Mouse (Mus musculus) kidney, postnatal 0 days (tissue): Measurements from ENCODE around the gene Ccar1. TPM values are rescaled to one million over a fixed set of nuclear protein-coding genes. Genes with fewer than 3 reads are reported as not detected.
"Not testable (repeated sequence)": the region's sequence is repeated elsewhere in the genome, so short reads cannot be mapped to it uniquely, and the experiment has no call there.

Source experiments
- ATAC-seq: fragments of 200-750 bp; cut with Nextera tagmentation; replicated peaks from 2 replicates; pipeline ENCODE4 v1.8.0; 2017; ENCODE audit warnings: low read depth, moderate number of reproducible peaks, moderate TSS enrichment, moderate library complexity; ENCODE audit not compliant: low FRiP score
- DNase-seq: peaks from one replicate; pipeline ENCODE4 v3.0.0-alpha.2; 2016; ENCODE audit warnings: low spot score
- H3K27ac ChIP-seq: fragments of 300-500 bp; sonication (generic); 2 replicates; pipeline ENCODE4 v1.5.1; 2014; ENCODE audit warnings: mild to moderate bottlenecking
- H3K27me3 ChIP-seq: fragments of 300-500 bp; sonication (generic); 2 replicates; pipeline ENCODE4 v1.6.1; 2014; ENCODE audit warnings: low read length, mixed read lengths; ENCODE audit not compliant: insufficient read depth
- H3K36me3 ChIP-seq: fragments of 300-500 bp; sonication (generic); 2 replicates; pipeline ENCODE4 v1.6.1; 2014; ENCODE audit warnings: low read length, mixed read lengths; ENCODE audit not compliant: insufficient read depth
- H3K4me1 ChIP-seq: fragments of 300-500 bp; sonication (generic); replicated peaks from 2 replicates; pipeline ENCODE4 v1.6.1; 2014; ENCODE audit warnings: antibody characterized with exemption, low read length, mixed read lengths; ENCODE audit not compliant: insufficient read depth
- H3K4me2 ChIP-seq: fragments of 300-500 bp; sonication (generic); 2 replicates; pipeline ENCODE4 v1.6.1; 2014; ENCODE audit warnings: mild to moderate bottlenecking, low read length, moderate library complexity, mixed read lengths
- H3K4me3 ChIP-seq: fragments of 300-500 bp; sonication (generic); replicated peaks from 2 replicates; pipeline ENCODE4 v1.5.1; 2014; ENCODE audit warnings: low read depth, low read length
- H3K9ac ChIP-seq: fragments of 300-500 bp; sonication (generic); 2 replicates; pipeline ENCODE4 v1.6.1; 2014; ENCODE audit warnings: low read depth, low read length
- H3K9me3 ChIP-seq: fragments of 300-500 bp; sonication (generic); replicated peaks from 2 replicates; pipeline ENCODE4 v1.6.1; 2016; ENCODE audit warnings: low read length, inconsistent platforms, mixed read lengths
- CTCF ChIP-seq: IDR thresholded peaks from 2 replicates; pipeline ENCODE4 v1.5.1; 2016; ENCODE audit warnings: antibody characterized with exemption, low read depth, mild to moderate bottlenecking, moderate library complexity
- WGBS: fragments of 180-500 bp; shearing (Covaris S2); extraction: QIAGEN DNeasy Blood & Tissue Kit; methylation state at CpG from one replicate; pipeline ENCODE4 v1.1.7; 2014; 5-methylcytosine and 5-hydroxymethylcytosine counted together
- polyA plus RNA-seq: library from polyadenylated mRNA; unstranded; fragments of >200 nt; fragmentation: Nextera tagmentation; extraction: Ambion mirVana; gene quantifications from 2 replicates; pipeline ENCODE4 v1.2.1, GENCODE M21; 2015

Gene Ccar1
- polyA plus RNA-seq, 1 experiment from 2014 or later, result 84.2 TPM

DNA sequence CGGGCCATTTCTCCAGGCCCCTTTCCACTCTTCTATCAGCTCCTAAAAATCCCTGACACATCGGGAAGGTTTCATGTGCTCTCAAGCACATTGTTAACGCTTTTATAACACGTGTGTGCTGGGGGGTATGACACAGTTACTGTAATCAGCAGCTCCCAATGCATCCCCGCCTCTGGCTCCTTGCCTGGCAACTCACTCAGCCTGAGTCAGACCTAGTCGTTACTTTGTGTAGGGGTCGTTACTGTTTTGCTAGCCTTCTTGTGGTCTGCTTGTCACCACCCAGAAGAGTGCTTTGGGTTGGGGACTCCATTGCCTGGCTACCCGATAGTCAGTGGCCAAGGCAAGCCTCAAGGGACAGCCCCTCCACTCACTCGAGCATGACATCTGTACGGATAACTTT, 61.3 kb downstream of the Ccar1 start:
- Histone ChIP-seq H3K27ac (no peak overlapping the region), H3K36me3 (no peaks in the 10 kb centered on the region), H3K9ac (no peak overlapping the region), H3K4me3 (no peak overlapping the region), H3K9me3 (no peaks in the 10 kb centered on the region), H3K27me3 (no peaks in the 10 kb centered on the region), H3K4me2 (no peak overlapping the region), H3K4me1 (no peaks in the 10 kb centered on the region)
- ATAC-seq (no peak), DNase-seq (no peak)
- TF ChIP-seq CTCF, result no peak
- 61% methylated on average over 10 of the region's 10 CpGs for WGBS

- WGBS, result 1% methylated on average over 84 of the region's 85 CpGs
- Histone ChIP-seq H3K4me2 (peak within 1 kb of the TSS; percentile 98), H3K36me3 (no peaks in the 10 kb centered on the region), H3K9ac (peak within 1 kb of the TSS; percentile 65), H3K9me3 (no peaks in the 10 kb centered on the region), H3K27ac (no peak within 1 kb of the TSS), H3K4me3 (peak within 1 kb of the TSS; percentile 82), H3K4me1 (no peaks in the 10 kb centered on the region), H3K27me3 (no peaks in the 10 kb centered on the region; the same call in 1 of the 2 replicates)
- DNase-seq, result peak; percentile 69
- peak; percentile 33; the same call in 1 of the 2 replicates for TF ChIP-seq CTCF
- ATAC-seq, result peak; percentile 82
Observed at GRCm38 (mm10) chr10:62725771-62726687, 66.1 kb downstream of the Ccar1 start, which contains the start of gene Stox1. Gene Stox1 (minus strand): TSS chr10:62726128.

DNA sequence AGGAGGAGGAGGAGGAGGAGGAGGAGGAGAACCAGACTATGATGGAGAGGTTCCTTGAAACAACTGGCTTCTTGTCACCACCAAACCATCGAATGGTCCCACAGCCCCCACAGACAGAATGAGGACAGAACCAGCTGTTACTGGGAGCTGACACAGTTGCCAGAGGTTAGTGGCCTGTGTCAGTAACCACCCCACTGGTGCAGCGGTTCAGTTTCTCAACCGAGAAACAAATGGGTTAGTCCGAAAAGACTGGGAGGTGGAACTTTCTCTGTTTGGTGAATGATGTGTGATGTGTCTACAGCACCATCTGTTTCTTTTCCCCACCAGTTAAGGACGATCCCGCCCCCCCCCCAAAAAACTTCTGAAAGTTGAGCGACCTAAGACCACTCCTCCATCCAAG, 67.2 kb downstream of the Ccar1 start:
- Histone ChIP-seq H3K27ac (no peak overlapping the region), H3K9me3 (no peaks in the 10 kb centered on the region), H3K4me2 (peak overlapping the region; percentile 98), H3K36me3 (no peaks in the 10 kb centered on the region), H3K9ac (no peak overlapping the region), H3K27me3 (no peaks in the 10 kb centered on the region; the same call in 1 of the 2 replicates), H3K4me1 (no peaks in the 10 kb centered on the region), H3K4me3 (no peak overlapping the region)
- WGBS, result 8% methylated on average over 7 of the region's 7 CpGs
- no peak for DNase-seq
- no peak for TF ChIP-seq CTCF
- ATAC-seq, result no peak

- 33% methylated on average over 4 of the region's 4 CpGs for WGBS
- no peak for TF ChIP-seq CTCF
Observed at GRCm38 (mm10) chr10:62722701-62723100, 69.4 kb downstream of the Ccar1 start.

GRCm38 (mm10) chr10:62720574-62720973, 71.5 kb downstream of the Ccar1 start:
- H3K27me3 ChIP-seq, H3K9ac ChIP-seq, H3K36me3 ChIP-seq, H3K4me1 ChIP-seq, H3K4me2 ChIP-seq, ATAC-seq, H3K4me3 ChIP-seq, H3K9me3 ChIP-seq, H3K27ac ChIP-seq, DNase-seq: not testable (repeated sequence)
- WGBS, result 86% methylated on average over 7 of the region's 8 CpGs

More at GRCm38 (mm10) chr10:62722701-62723100, 69.4 kb downstream of the Ccar1 start:
- ATAC-seq (no peak), DNase-seq (no peak)
- no peak overlapping the region for H3K27ac ChIP-seq
- H3K4me2 ChIP-seq, result no peak overlapping the region
- H3K36me3 ChIP-seq, result no peaks in the 10 kb centered on the region
- H3K9ac ChIP-seq, result no peak overlapping the region
- no peaks in the 10 kb centered on the region for H3K9me3 ChIP-seq
- H3K4me1 ChIP-seq, result no peaks in the 10 kb centered on the region
- H3K4me3 ChIP-seq, result no peak overlapping the region
- no peaks in the 10 kb centered on the region; the same call in 1 of the 2 replicates for H3K27me3 ChIP-seq

DNA sequence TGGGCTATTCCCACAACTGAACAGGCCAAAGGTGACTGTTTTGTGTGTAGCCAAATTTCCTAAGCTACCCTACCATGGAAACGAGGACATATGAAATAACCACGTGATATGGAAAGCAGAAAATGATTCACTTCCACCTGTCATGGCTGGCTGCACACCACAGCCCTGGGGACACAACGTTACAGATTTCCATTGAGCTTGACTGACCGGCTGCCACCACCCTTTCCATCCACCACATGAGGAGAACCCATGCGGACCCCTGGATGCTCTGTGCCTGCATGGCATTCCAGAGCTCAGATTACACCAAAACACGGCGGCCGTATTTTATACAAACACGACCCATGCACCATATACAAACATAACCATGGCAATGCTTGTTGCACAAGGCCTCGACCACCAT, 78.6 kb downstream of the Ccar1 start:
- Histone ChIP-seq H3K36me3 (no peaks in the 10 kb centered on the region), H3K9me3 (no peaks in the 10 kb centered on the region), H3K27ac (no peak overlapping the region), H3K4me2 (no peak overlapping the region), H3K27me3 (no peaks in the 10 kb centered on the region), H3K4me3 (no peak overlapping the region), H3K4me1 (no peaks in the 10 kb centered on the region), H3K9ac (no peak overlapping the region)
- 46% methylated on average over 10 of the region's 10 CpGs for WGBS
- ATAC-seq (peak; percentile 80), DNase-seq (peak; percentile 13)
- no peak for TF ChIP-seq CTCF
